Mouse (Mus musculus) cerebellum, postnatal 10 days (tissue): ENCODE results near the gene Sdhaf3.
"Not testable (repeated sequence)": the region's sequence is repeated elsewhere in the genome, so short reads cannot be mapped to it uniquely, and the experiment has no call there.

Source experiments
- DNase-seq, 2 experiments: peaks; one replicate each; pipeline ENCODE4 v3.0.0; 2021; ENCODE audit warnings: mixed read lengths in 2 of 2

The Sdhaf3 gene

GRCm38 (mm10) chr6:6955764-6956561, at the start of gene Sdhaf3:
Sdhaf3 (plus strand) TSS chr6:6956004.
- DNase-seq, result peak; percentile 96 to 97

DNA sequence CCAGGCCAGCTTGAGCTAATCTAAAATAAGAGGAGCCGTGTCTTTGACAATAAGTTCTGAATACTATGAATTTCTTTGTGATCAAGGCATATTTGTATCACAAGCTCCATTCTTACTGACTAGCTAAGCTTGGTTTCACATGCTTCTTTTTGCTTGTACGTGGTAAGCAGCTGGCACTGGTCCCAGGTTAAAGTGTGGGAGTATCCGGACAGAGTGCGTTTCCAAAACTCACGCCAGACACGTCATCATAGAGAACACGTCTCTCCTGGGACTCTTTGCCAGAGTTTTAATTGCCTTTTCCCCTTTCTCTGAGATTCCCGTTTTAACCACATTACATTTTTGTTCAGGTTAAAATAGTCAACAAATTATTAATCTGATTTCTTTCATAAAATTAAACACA, 46.2 kb upstream of the Sdhaf3 start:
- peak; percentile 6 to 12 for DNase-seq

DNA sequence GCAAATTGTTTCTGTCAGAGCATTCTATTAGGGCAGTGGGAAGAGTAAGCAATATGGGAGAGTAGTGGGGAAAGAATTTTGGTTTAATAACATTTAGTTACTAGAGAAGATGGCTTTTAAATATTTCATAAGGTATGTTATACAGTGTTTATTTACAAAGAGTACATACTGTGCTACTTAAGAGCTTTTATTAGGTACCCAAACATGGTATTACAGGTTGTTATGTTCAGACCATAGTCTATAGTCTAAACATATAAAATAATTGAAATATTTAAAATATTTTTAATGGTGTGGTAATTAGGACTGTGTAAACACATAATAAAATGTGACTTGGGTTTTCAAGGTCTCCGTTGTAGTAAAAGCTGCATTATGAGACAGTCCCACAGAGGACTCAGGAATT, 41.5 kb upstream of the Sdhaf3 start:
- DNase-seq, result no peak

DNA sequence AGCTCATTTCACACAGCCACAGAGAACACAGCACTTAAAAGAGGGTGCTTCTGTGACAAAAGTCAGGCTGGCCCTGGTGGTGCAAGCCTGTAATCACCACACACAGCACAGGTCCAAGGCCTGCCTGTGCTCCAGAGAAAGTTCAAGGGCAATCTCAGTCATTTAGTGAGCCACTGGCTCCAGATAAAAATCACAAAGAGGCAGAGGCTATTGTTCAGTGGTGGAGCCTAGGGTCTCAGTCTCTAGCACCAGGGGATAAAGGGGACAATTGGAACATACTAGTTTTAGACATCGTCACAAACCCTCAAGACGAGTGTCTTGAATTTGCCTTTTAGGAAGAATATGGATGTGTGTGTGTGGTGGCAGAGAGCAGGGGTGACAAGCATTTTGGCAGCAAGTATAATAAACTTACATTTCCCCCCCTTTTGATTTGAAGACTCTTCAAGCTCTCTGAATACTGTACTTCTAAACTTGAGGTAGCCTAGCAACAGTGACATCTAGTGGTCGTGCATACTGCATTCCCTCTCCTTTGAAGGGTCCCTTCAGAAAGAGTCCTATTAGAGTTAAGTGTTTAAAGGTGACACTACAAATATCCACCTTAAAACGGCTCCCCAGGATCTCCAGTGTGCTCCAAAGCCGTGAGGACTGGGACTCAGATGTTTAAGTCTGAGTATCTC, 40.8 kb upstream of the Sdhaf3 start:
- DNase-seq, result peak; percentile 67 to 71

- peak in 1 of 2 experiments; percentile 2 for DNase-seq
Observed at GRCm38 (mm10) chr6:6915526-6915915, 40.3 kb upstream of the Sdhaf3 start.

- no peak for DNase-seq
Observed at GRCm38 (mm10) chr6:6917334-6917733, 38.5 kb upstream of the Sdhaf3 start.

- DNase-seq, result no peak
Observed at GRCm38 (mm10) chr6:6925264-6925663, 30.5 kb upstream of the Sdhaf3 start.

GRCm38 (mm10) chr6:6930831-6931230, 25.0 kb upstream of the Sdhaf3 start:
- no peak for DNase-seq

GRCm38 (mm10) chr6:6931507-6931906, 24.3 kb upstream of the Sdhaf3 start:
- no peak for DNase-seq

- no peak for DNase-seq
Observed at GRCm38 (mm10) chr6:6940845-6941244, 15.0 kb upstream of the Sdhaf3 start.

GRCm38 (mm10) chr6:6942813-6943212, 13.0 kb upstream of the Sdhaf3 start:
- DNase-seq, result peak; percentile 26 to 32

GRCm38 (mm10) chr6:6947650-6948049, 8.2 kb upstream of the Sdhaf3 start:
- no peak for DNase-seq

- no peak for DNase-seq
Observed at GRCm38 (mm10) chr6:6955395-6955763, 425 bp upstream of the Sdhaf3 start.

- DNase-seq, result not testable (repeated sequence)
Observed at GRCm38 (mm10) chr6:6959234-6959633, 3.4 kb downstream of the Sdhaf3 start.

DNA sequence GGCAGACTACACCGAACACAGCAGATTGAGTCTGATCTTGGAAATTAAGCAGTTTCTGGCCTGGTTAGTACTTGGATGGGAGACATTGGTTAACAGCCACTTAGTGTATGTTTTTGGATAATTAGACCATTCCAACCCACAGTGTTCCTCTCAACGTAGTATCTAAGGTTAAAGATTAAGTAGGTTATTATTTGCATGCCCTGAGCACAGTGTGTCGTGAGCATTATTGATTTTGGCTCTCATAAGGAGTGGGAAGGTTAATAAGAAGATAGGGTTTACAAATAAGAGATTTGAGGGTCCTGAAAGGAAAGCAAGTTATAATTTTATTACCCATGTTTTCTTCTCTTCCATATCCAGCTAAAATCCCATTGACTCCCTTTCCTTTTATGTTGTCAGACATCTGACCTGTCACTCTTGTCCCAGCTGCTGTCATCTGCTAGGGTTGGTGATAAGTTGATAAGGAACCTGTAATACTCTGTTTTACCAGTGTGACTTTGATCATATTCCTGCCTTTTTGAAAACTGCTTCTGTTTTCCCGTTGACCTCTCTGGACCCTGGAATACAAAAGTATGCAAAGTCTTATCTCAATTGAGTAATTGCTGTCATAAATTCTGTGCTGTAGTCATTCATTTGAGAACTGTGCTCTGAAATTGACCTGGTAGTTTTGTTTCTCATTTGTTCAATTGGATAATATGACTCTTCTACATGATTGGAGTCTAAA, 41.6 kb downstream of the Sdhaf3 start:
- no peak for DNase-seq

- DNase-seq, result no peak
Observed at GRCm38 (mm10) chr6:6997956-6998355, 42.2 kb downstream of the Sdhaf3 start.

DNA sequence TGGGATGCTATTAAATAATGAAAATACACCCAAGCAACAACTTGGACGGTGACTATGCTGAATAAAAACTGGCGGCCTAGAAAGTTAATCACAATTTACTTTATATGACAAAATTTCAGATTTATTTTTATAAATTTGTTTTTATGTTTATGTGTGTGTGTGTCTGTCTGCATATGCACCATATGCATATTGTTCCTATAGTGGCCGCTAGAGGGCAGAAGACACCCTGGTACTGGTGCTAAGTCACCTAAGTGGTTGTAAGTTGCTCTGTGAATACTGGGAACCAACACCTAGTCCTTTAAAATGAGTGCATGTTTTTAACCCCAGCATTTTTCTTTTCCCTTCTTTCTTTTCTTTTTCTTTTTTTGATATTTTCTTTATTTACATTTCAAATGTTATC, 43.2 kb downstream of the Sdhaf3 start:
- DNase-seq, result no peak

GRCm38 (mm10) chr6:7003085-7003484, 47.3 kb downstream of the Sdhaf3 start:
- DNase-seq, result peak in 1 of 2 experiments; percentile 2

- peak; percentile 38 to 64 for DNase-seq
Observed at GRCm38 (mm10) chr6:7004005-7004404, 48.2 kb downstream of the Sdhaf3 start.

- no peak for DNase-seq
Observed at GRCm38 (mm10) chr6:7038087-7038486, 82.3 kb downstream of the Sdhaf3 start.

DNA sequence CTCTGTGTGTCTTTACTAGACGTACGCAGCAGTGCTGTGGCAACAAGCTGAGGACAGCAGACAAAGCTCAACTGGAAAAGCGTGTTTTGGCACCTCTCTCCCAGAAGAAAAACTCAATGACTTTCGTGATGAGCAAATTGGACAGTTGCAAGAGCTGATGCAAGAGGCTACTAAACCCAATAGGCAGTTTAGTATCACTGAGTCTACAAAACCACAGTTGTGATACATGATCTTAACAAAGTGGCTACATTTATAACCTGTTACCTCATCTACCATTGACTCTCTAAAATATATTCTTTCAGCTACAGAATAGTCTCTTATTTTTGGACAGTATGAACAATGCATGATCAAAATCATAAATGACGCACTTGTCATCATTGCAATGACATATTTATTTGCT, 83.0 kb downstream of the Sdhaf3 start:
- DNase-seq, result no peak

DNA sequence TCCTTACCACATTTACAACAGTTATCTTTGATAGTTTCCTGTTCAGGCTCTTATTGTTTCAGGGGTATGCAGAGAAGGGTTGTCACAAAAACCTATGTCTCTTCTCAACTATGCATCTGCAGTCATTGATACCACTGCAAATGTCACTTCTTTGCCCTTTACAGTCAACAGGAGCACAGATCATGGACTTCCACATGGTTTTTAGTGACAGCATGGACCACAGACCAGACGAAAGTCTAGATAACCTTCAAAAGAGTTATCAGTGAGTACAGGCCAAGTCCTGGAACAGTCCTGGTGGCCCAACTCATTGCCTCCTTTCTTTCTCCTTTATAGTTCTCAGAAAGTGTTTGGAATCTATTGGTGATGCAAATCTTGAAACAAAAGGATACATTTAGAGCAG, 86.1 kb downstream of the Sdhaf3 start:
- DNase-seq, result no peak

- DNase-seq, result no peak
Observed at GRCm38 (mm10) chr6:7062819-7063218, 107.0 kb downstream of the Sdhaf3 start.

GRCm38 (mm10) chr6:7068782-7069181, 113.0 kb downstream of the Sdhaf3 start:
- no peak for DNase-seq
